Mouse (Mus musculus) heart, embryonic 14.5 days (tissue): ENCODE data around the gene Slc25a45. TPM values are rescaled to one million over a fixed set of nuclear protein-coding genes. Genes with fewer than 3 reads are reported as not detected.

ENCODE experiments used
- ATAC-seq: fragments of 200-750 bp; cut with Nextera tagmentation; 2 replicates; pipeline ENCODE4 v1.8.0; 2017; ENCODE audit warnings: low read depth, moderate TSS enrichment; ENCODE audit not compliant: insufficient number of reproducible peaks, insufficient read depth, low FRiP score
- H3K27ac ChIP-seq, 2 experiments: fragments of 200-500 bp in 1 of 2; fragments of 300-500 bp in 1 of 2; sonication (generic) in 1 of 2; replicated peaks in 1 of 2; 2 replicates each; pipeline ENCODE4 v1.5.1; 2012 to 2014; ENCODE audit warnings: low read depth in 2 of 2, low read length in 2 of 2, control low read depth in 1 of 2, mild to moderate bottlenecking in 1 of 2, mixed read lengths in 1 of 2; ENCODE audit not compliant: control insufficient read depth in 1 of 2, insufficient read depth in 1 of 2
- H3K27me3 ChIP-seq: fragments of 300-500 bp; sonication (generic); 2 replicates; pipeline ENCODE4 v1.6.1; 2014; ENCODE audit warnings: mild to moderate bottlenecking, low read length, control low read depth; ENCODE audit not compliant: control insufficient read depth, insufficient read depth
- H3K36me3 ChIP-seq: fragments of 300-500 bp; sonication (generic); 2 replicates; pipeline ENCODE4 v1.6.1; 2014; ENCODE audit warnings: mild to moderate bottlenecking, control low read depth, low read length, mixed read lengths; ENCODE audit not compliant: control insufficient read depth, insufficient read depth
- H3K4me1 ChIP-seq, 2 experiments: fragments of 200-500 bp in 1 of 2; fragments of 300-500 bp in 1 of 2; sonication (generic) in 1 of 2; 2 replicates each; pipeline ENCODE4 v1.6.1; 2012 to 2014; ENCODE audit warnings: low read length in 2 of 2, control low read depth in 1 of 2, mixed read lengths in 1 of 2; ENCODE audit not compliant: control insufficient read depth in 2 of 2, insufficient read depth in 2 of 2
- H3K4me2 ChIP-seq: fragments of 300-500 bp; sonication (generic); 2 replicates; pipeline ENCODE4 v1.6.1; 2014; ENCODE audit warnings: mild to moderate bottlenecking, low read length
- H3K4me3 ChIP-seq, 2 experiments: fragments of 200-500 bp in 1 of 2; fragments of 300-500 bp in 1 of 2; sonication (generic) in 1 of 2; 2 replicates each; pipeline ENCODE4 v1.5.1; 2012 to 2014; ENCODE audit warnings: low read length in 2 of 2, mild to moderate bottlenecking in 2 of 2, control low read depth in 1 of 2, low read depth in 1 of 2, moderate library complexity in 1 of 2; ENCODE audit not compliant: control insufficient read depth in 1 of 2, insufficient read depth in 1 of 2
- H3K9ac ChIP-seq: fragments of 300-500 bp; sonication (generic); 2 replicates; pipeline ENCODE4 v1.6.1; 2014; ENCODE audit warnings: mild to moderate bottlenecking, low read length
- H3K9me3 ChIP-seq: fragments of 300-500 bp; sonication (generic); 2 replicates; pipeline ENCODE4 v1.6.1; 2016; ENCODE audit warnings: low read length, control low read depth; ENCODE audit not compliant: control insufficient read depth
- WGBS: fragments of 180-500 bp; shearing (Covaris S2); extraction: QIAGEN DNeasy Blood & Tissue Kit; methylation state at CpG from one replicate; pipeline ENCODE4 v1.1.7; 2014; 5-methylcytosine and 5-hydroxymethylcytosine counted together
- polyA plus RNA-seq: library from polyadenylated mRNA; unstranded; fragments of >200 nt; fragmentation: Nextera tagmentation; extraction: Ambion mirVana; gene quantifications from 2 replicates; pipeline ENCODE4 v1.2.1, GENCODE M21; 2014

Gene Slc25a45
- polyA plus RNA-seq, 1 experiment from 2014 or later, result 2.8 TPM

GRCm38 (mm10) chr19:5923990-5924712 is 46.5 kb downstream of the Slc25a45 start:
- H3K36me3 ChIP-seq, result no peaks in the 10 kb centered on the region; the same call in 1 of the 2 replicates
- H3K9ac ChIP-seq, result peak overlapping the region; percentile 74
- no peaks in the 10 kb centered on the region for H3K9me3 ChIP-seq
- 0% methylated on average over 38 of the region's 38 CpGs for WGBS
- H3K4me3 ChIP-seq, result peak overlapping the region; percentile 65 to 73
- H3K4me1 ChIP-seq, result peaks cover 19 to 38% of the 10 kb centered on the region in 2 experiments
- peak overlapping the region; percentile 98 for H3K4me2 ChIP-seq
- ATAC-seq, result peak; percentile 73
- no peaks in the 10 kb centered on the region for H3K27me3 ChIP-seq
- H3K27ac ChIP-seq, result peak overlapping the region; percentile 86 to 89

GRCm38 (mm10) chr19:5924713-5925093 is 47.1 kb downstream of the Slc25a45 start, which contains the start of gene Cdc42ep2:
Gene Cdc42ep2 (minus strand): TSS chr19:5924816.
- peak within 1 kb of the TSS; percentile 98 for H3K4me2 ChIP-seq
- H3K4me3 ChIP-seq, result peak within 1 kb of the TSS; percentile 65 to 73
- H3K4me1 ChIP-seq, result peaks cover 23 to 42% of the 10 kb centered on the region in 2 experiments
- peak within 1 kb of the TSS; percentile 74 for H3K9ac ChIP-seq
- ATAC-seq, result peak; percentile 89
- WGBS, result 0% methylated on average over 18 of the region's 18 CpGs
- H3K27me3 ChIP-seq, result no peaks in the 10 kb centered on the region
- H3K36me3 ChIP-seq, result no peaks in the 10 kb centered on the region; the same call in 1 of the 2 replicates
- H3K27ac ChIP-seq, result peak within 1 kb of the TSS; percentile 86 to 89
- H3K9me3 ChIP-seq, result no peaks in the 10 kb centered on the region

- H3K4me2 ChIP-seq, result peak overlapping the region; percentile 98
- ATAC-seq, result no peak
- no peaks in the 10 kb centered on the region for H3K27me3 ChIP-seq
- WGBS, result 25% methylated on average over 11 of the region's 11 CpGs
- peaks cover 28 to 48% of the 10 kb centered on the region in 2 experiments for H3K4me1 ChIP-seq
- H3K9me3 ChIP-seq, result no peaks in the 10 kb centered on the region
- H3K27ac ChIP-seq, result peak overlapping the region; percentile 47 to 89
- peak overlapping the region; percentile 45 for H3K9ac ChIP-seq
- H3K36me3 ChIP-seq, result no peaks in the 10 kb centered on the region; the same call in 1 of the 2 replicates
- H3K4me3 ChIP-seq, result peak overlapping the region; percentile 65 to 73
Observed at GRCm38 (mm10) chr19:5925311-5925855, 47.8 kb downstream of the Slc25a45 start.

- Histone ChIP-seq H3K4me1 (peaks cover 23 to 41% of the 10 kb centered on the region in 2 experiments), H3K9ac (no peak overlapping the region), H3K9me3 (no peaks in the 10 kb centered on the region), H3K4me3 (no peak overlapping the region), H3K36me3 (no peaks in the 10 kb centered on the region), H3K27ac (no peak overlapping the region), H3K4me2 (no peak overlapping the region), H3K27me3 (no peaks in the 10 kb centered on the region)
- 80% methylated on average over 11 of the region's 11 CpGs for WGBS
- ATAC-seq, result no peak
Observed at GRCm38 (mm10) chr19:5927026-5927425, 49.4 kb downstream of the Slc25a45 start.

GRCm38 (mm10) chr19:5927532-5927931 is 49.9 kb downstream of the Slc25a45 start:
- no peak overlapping the region for H3K9ac ChIP-seq
- no peaks in the 10 kb centered on the region for H3K27me3 ChIP-seq
- no peak overlapping the region for H3K27ac ChIP-seq
- H3K4me1 ChIP-seq, result peaks cover 19 to 36% of the 10 kb centered on the region in 2 experiments
- no peak overlapping the region for H3K4me2 ChIP-seq
- no peak overlapping the region for H3K4me3 ChIP-seq
- ATAC-seq, result no peak
- no peaks in the 10 kb centered on the region for H3K9me3 ChIP-seq
- no peaks in the 10 kb centered on the region for H3K36me3 ChIP-seq
- WGBS, result 73% methylated on average over 8 of the region's 8 CpGs

GRCm38 (mm10) chr19:5928104-5928503 is 50.5 kb downstream of the Slc25a45 start:
- Histone ChIP-seq H3K4me2 (no peak overlapping the region), H3K4me1 (peaks cover 17 to 34% of the 10 kb centered on the region in 2 experiments), H3K27me3 (no peaks in the 10 kb centered on the region), H3K9ac (no peak overlapping the region), H3K36me3 (no peaks in the 10 kb centered on the region), H3K9me3 (no peaks in the 10 kb centered on the region), H3K4me3 (no peak overlapping the region), H3K27ac (no peak overlapping the region)
- WGBS, result 73% methylated on average over 6 of the region's 6 CpGs
- no peak for ATAC-seq

GRCm38 (mm10) chr19:5928546-5928945 is 50.9 kb downstream of the Slc25a45 start:
- H3K27ac ChIP-seq, result peak overlapping the region in 1 of 2 experiments; percentile 55; a peak in 1 of 4 replicates

More at GRCm38 (mm10) chr19:5928546-5928945, 50.9 kb downstream of the Slc25a45 start:
- H3K36me3 ChIP-seq, result no peaks in the 10 kb centered on the region
- H3K9ac ChIP-seq, result no peak overlapping the region
- no peak for ATAC-seq
- H3K9me3 ChIP-seq, result no peaks in the 10 kb centered on the region
- whole genome bisulfite sequencing, result 78% methylated on average over 3 of the region's 3 CpGs
- H3K4me2 ChIP-seq, result no peak overlapping the region
- H3K27me3 ChIP-seq, result no peaks in the 10 kb centered on the region
- peaks cover 17 to 31% of the 10 kb centered on the region in 2 experiments for H3K4me1 ChIP-seq
- H3K4me3 ChIP-seq, result no peak overlapping the region
